Mouse (Mus musculus) CH12F3 (cell line): ENCODE data around the gene Rarg.

ENCODE experiments used
- in situ Hi-C: fragments of 300-500 bp; cut with MboI; formaldehyde crosslinking; loops from 2 replicates; pipeline ENCODE4 v1.14.3; 2020; ENCODE audit warnings: low sequenced_read_pairs

Gene Rarg

DNA sequence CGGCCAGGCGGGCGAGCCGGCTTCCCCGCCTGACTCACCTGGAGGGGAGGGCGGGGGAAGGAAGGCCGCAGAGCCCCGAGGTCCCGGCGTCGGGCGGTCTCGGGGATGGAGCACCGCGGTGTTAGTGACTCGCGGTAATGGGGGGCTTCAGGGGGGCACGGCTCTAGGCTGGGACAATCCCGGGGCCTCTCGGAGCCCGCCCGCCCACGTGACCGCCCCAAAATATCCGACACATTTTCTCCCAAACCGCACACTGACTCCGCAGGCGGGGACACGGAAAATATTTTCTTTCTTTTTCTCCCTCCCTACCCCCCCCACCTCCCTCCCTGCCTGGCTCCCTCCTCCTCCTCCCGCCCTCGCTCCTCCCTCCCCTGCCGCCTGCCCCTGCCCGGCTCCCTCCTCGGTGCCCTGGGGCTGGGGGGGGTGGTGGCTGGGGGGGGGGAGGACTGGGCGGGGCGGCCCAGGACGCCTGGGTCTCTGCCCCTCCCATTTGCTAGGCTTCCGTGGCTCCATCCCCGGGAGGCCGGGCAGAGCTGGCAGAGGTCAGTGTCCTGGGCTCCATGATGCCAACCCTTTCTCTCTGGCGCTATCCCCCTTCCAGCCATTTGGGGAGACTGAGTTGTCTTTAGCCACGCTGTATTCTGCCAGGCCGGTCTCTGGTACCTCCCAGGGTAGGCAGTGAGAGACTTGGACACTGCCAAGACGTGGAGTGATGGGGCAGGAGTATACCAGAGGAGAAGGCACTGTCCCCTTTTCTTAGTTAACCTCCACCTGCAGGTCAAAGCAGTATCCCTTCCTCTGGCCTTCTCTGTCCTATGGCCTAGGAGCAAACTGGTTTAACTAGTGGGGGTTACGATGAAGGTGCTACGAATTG lies at the start of gene Rarg:
Gene Rarg, minus strand, starts transcription at position 316 of the 874 bp plus-strand sequence.
- in situ Hi-C loops, result no loop called here

- in situ Hi-C loops, result no loop called here
Measured at GRCm38 (mm10) chr15:102302542-102302941, 45.2 kb upstream of the Rarg start.

GRCm38 (mm10) chr15:102296368-102297006 lies 39.2 kb upstream of the Rarg start:
- in situ Hi-C loops, result no loop called here

GRCm38 (mm10) chr15:102295633-102296367 lies 38.5 kb upstream of the Rarg start, which contains the start of gene Espl1:
TSS of gene Espl1 (plus strand) at chr15:102296266.
- in situ Hi-C loops, result no loop called here

DNA sequence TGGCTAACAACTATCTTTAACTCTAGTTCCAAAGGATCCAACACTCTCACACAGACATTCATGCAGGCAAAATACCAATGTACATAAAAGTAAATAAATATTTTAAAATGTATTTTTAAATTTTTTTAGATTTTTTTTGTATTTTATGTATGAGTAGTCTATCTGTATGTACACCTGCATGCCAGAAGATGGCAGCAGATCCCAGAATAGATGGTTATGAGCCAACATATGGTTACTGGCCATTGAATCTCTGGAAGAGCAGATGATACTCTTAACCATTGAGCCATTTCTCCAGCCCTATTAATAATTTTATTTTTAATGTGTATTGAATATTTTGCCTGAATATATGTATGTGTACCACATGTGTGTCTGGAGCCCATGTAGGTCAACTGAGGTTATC lies 30.1 kb upstream of the Rarg start:
- in situ Hi-C loops, result no loop called here

DNA sequence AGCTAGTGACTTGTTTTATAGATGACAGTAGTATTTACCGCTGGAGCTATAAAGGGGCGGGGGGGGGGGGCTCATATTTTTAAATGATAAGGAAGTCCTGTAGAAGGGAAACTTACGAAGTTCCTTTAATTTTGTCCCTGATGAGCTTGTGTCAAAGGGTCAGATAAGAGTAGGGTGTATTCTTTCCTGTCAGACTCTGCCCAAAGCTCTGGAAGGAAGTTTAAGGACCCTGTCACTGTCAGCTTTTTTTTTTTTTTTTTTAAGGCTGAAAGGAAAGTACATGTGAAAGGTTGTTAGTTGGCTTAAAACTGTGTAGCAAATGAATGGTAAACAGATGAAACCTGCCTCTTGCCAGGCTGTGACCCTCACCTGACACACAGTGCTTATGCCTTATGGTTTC lies 26.3 kb upstream of the Rarg start:
- in situ Hi-C loops, result no loop called here

- in situ Hi-C loops, result no loop called here
Measured at GRCm38 (mm10) chr15:102282463-102283292, 25.4 kb upstream of the Rarg start.

DNA sequence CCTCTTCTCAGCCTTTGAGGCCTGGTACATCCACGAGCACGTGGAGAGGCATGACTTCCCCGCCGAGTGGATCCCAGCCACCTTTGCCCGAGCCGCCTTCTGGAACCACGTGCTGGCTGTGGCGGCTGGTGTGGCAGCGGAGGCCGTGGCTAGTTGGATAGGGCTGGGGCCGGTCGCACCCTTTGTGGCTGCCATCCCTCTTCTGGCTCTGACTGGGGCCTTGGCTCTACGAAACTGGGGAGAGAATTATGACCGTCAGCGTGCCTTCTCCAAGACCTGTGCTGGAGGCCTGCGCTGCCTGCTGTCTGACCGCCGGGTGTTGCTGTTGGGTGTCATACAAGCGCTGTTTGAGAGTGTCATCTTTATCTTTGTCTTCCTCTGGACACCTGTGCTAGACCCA lies 23.3 kb upstream of the Rarg start:
- in situ Hi-C loops, result no loop called here

DNA sequence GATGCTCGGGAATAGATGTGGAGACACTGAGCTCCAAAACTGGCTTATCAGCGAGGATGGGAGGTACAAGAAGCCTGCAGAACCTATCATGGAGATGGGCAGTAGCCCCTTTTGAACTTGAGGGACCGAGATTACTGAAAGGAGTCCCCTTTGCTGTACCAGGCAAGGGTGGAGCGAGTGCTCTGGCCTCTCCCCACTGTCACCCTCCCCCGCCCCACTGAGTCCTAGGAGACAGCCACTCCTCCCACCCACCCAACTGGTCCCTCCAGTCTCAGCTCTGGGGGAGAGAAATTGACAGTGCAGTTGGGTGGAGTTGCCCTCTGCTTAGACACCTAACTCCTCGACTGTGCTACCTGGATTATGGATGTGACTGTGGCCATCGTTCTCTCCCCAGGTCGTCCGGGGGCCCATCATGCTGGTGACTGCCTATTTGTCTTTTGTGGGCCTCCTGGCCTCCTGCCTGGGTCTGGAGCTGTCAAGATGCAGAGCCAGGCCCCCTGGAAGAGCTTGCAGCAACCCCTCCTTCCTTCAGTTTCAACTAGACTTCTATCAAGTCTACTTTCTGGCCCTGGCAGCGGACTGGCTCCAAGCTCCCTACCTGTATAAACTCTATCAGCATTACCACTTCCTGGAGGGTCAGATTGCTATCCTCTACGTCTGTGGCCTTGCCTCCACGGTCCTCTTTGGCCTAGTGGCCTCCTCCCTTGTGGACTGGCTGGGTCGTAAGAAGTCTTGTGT lies 22.6 kb upstream of the Rarg start:
- in situ Hi-C loops, result no loop called here

GRCm38 (mm10) chr15:102279092-102279782 lies 21.9 kb upstream of the Rarg start, which contains the start of gene Mfsd5:
TSS of gene Mfsd5 (plus strand) at chr15:102279454.
- in situ Hi-C loops, result no loop called here

- in situ Hi-C loops, result no loop called here
Measured at GRCm38 (mm10) chr15:102278726-102279091, 21.4 kb upstream of the Rarg start.

DNA sequence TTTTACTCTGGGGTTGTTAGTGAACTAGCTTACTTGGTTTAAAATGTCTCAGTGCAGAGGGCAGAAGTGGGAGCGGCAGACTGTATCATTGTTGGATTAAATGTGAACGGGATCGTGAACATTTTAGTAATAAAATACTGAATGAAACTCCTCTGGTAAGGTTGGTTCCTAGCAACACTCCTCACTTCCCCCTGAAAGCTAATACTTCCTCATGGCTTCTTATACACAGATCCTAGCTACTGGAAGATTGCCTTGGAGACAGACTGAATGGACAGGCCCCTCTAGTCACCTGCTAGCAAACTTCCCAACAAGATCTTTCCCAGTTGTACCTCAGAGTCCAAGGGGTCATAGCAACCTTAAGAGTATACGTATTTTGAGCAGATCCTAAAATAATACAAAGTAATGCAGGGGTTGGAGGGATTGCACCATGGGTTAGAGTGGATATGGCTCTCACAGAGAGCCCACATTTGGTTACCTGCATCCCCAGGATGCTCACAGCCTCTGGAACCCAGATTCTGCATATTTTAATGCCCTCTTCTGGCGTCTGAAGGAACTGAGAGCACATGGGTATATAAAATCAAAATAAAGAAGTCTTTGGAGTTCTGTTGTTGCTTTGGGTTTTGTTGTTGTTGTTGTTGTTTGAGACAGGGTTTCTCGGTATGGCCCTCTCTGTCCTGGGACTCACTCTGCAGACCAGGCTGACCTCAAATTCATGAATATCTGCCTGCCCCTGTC lies 16.8 kb upstream of the Rarg start:
- in situ Hi-C loops, result no loop called here

- in situ Hi-C loops, result no loop called here
Measured at GRCm38 (mm10) chr15:102271441-102271840, 14.1 kb upstream of the Rarg start.

- in situ Hi-C loops, result no loop called here
Measured at GRCm38 (mm10) chr15:102270274-102270960, 13.1 kb upstream of the Rarg start, which contains the start of gene Gm9918. TSS of gene Gm9918 (plus strand) at chr15:102270563.

DNA sequence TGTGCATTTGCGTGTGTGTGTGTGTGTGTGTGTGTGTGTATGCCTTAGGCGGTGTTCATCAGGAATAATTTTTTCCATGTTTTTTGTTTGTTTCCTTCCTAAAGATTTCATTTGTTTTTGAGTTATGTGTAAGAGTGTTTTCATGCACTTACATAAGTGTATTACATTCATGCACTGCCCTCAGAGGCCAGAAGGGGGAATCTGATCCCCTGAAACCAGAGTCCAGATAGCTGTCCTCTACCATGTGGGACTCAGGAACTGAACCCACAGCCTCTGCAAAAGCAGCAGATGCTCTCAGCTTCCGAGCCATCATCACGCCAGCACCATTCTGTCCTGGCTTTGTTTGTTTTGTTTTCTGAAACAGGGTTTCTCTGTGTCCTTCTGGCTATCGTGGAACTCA lies 8.2 kb upstream of the Rarg start:
- in situ Hi-C loops, result no loop called here

- in situ Hi-C loops, result no loop called here
Measured at GRCm38 (mm10) chr15:102263037-102263436, 5.7 kb upstream of the Rarg start.

GRCm38 (mm10) chr15:102262582-102262981 lies 5.3 kb upstream of the Rarg start:
- in situ Hi-C loops, result no loop called here
